Mouse (Mus musculus) liver, embryonic 14.5 days (tissue): ENCODE data around the gene Flot1.

ENCODE experiments used
- CTCF ChIP-seq: IDR thresholded peaks from 2 replicates; pipeline ENCODE4 v1.5.1; 2016; ENCODE audit warnings: antibody characterized with exemption, low read depth, control low read depth
- EP300 ChIP-seq: IDR thresholded peaks from 2 replicates; pipeline ENCODE4 v1.6.1; 2016; ENCODE audit warnings: antibody characterized with exemption, low read depth

- TF ChIP-seq CTCF, result no peak
- no peak for TF ChIP-seq EP300
These were observed 22.1 kb upstream of the Flot1 start for GRCm38 (mm10) chr17:35800905-35801304.
